Mouse (Mus musculus) liver, embryonic 14.5 days (tissue): Measurements from ENCODE around the gene Bcl2l13. TPM values are rescaled to one million over a fixed set of nuclear protein-coding genes. Genes with fewer than 3 reads are reported as not detected.
A peak's percentile ranks its signal among the peaks of the same experiment; 100 is the strongest.

Source experiments
- ATAC-seq: fragments of 200-750 bp; cut with Nextera tagmentation; 2 replicates; pipeline ENCODE4 v1.8.0; 2017; ENCODE audit warnings: moderate number of reproducible peaks, mild to moderate bottlenecking, moderate library complexity; ENCODE audit not compliant: insufficient read depth
- DNase-seq, 3 experiments: peaks; one replicate each; pipeline ENCODE4 v3.0.0-alpha.2; 2012 to 2013; ENCODE audit warnings: low read depth in 3 of 3, low spot score in 3 of 3
- H3K27ac ChIP-seq: fragments of 300-500 bp; sonication (generic); 2 replicates; pipeline ENCODE4 v1.5.1; 2014; ENCODE audit warnings: moderate library complexity, mild to moderate bottlenecking, control low read depth, inconsistent platforms
- H3K27me3 ChIP-seq: fragments of 300-500 bp; sonication (generic); 2 replicates; pipeline ENCODE4 v1.6.1; 2014; ENCODE audit warnings: mild to moderate bottlenecking, low read length, moderate library complexity; ENCODE audit not compliant: control insufficient read depth, insufficient read depth
- H3K36me3 ChIP-seq: fragments of 300-500 bp; sonication (generic); replicated peaks from 2 replicates; pipeline ENCODE4 v1.6.1; 2014; ENCODE audit warnings: low read depth; ENCODE audit not compliant: control insufficient read depth, insufficient read depth
- H3K4me1 ChIP-seq, 2 experiments: fragments of 200-500 bp in 1 of 2; fragments of 300-500 bp in 1 of 2; sonication (generic) in 1 of 2; replicated peaks; 2 replicates each; pipeline ENCODE4 v1.6.1; 2012 to 2014; ENCODE audit warnings: antibody characterized with exemption in 1 of 2, inconsistent platforms in 1 of 2, low read length in 1 of 2; ENCODE audit not compliant: control insufficient read depth in 2 of 2, insufficient read depth in 2 of 2
- H3K4me2 ChIP-seq: fragments of 300-500 bp; sonication (generic); 2 replicates; pipeline ENCODE4 v1.6.1; 2014; ENCODE audit warnings: low read depth, mild to moderate bottlenecking, control low read depth, moderate library complexity
- H3K4me3 ChIP-seq, 2 experiments: fragments of 200-500 bp in 1 of 2; fragments of 300-500 bp in 1 of 2; sonication (generic) in 1 of 2; 2 replicates each; pipeline ENCODE4 v1.5.1; 2012 to 2014; ENCODE audit warnings: low read depth in 2 of 2, low read length in 2 of 2, mild to moderate bottlenecking in 2 of 2, control low read depth in 1 of 2, inconsistent platforms in 1 of 2, moderate library complexity in 1 of 2; ENCODE audit not compliant: insufficient read depth in 1 of 2
- H3K9ac ChIP-seq: fragments of 300-500 bp; sonication (generic); replicated peaks from 2 replicates; pipeline ENCODE4 v1.6.1; 2014; ENCODE audit warnings: mild to moderate bottlenecking, control low read depth, moderate library complexity
- H3K9me3 ChIP-seq: fragments of 300-500 bp; sonication (generic); 2 replicates; pipeline ENCODE4 v1.6.1; 2016; ENCODE audit warnings: low read length, mixed read lengths; ENCODE audit not compliant: control insufficient read depth
- CTCF ChIP-seq: IDR thresholded peaks from 2 replicates; pipeline ENCODE4 v1.5.1; 2016; ENCODE audit warnings: antibody characterized with exemption, low read depth, control low read depth
- EP300 ChIP-seq: IDR thresholded peaks from 2 replicates; pipeline ENCODE4 v1.6.1; 2016; ENCODE audit warnings: antibody characterized with exemption, low read depth
- WGBS: fragments of 180-500 bp; shearing (Covaris S2); extraction: QIAGEN DNeasy Blood & Tissue Kit; methylation state at CpG from one replicate; pipeline ENCODE4 v1.1.7; 2014; ENCODE audit not compliant: insufficient replicate concordance; 5-methylcytosine and 5-hydroxymethylcytosine counted together
- polyA plus RNA-seq, 2 experiments: library from polyadenylated mRNA; depleted of rRNA in 1 of 2; stranded (reverse) in 1 of 2; unstranded in 1 of 2; fragments of >200 nt; fragmentation: Nextera tagmentation in 1 of 2; extraction: Ambion mirVana in 1 of 2; gene quantifications; 2 replicates each; pipeline versions ENCODE4 v1.2.1 to v1.2.3; 2012 to 2014

The Bcl2l13 gene
- polyA plus RNA-seq, 2 experiments, result 18.1 to 28.6 TPM

DNA sequence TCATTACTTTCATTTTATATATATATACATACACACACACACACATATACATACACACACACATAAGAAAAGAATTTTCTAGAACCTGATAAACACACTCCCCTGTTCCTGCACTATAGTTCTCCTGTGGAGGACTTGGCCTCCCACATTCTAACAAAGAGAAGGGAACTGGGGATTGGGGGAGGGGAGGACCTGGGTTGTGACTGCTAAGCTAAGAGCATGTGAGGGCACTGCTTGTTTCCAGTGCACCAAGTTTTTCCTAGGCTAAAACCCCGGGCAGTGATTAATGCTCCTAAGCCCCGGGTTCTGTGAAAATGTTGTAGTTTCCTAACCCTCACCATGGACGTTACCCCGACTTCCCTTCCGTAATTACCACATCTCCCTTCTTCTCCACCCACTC, 15.9 kb upstream of the Bcl2l13 start:
- H3K36me3 ChIP-seq, result peaks cover 32% of the 10 kb centered on the region
- no peak for TF ChIP-seq EP300
- TF ChIP-seq CTCF, result no peak
- no peaks in the 10 kb centered on the region for H3K9me3 ChIP-seq
- H3K4me2 ChIP-seq, result peak overlapping the region; percentile 90
- peak overlapping the region; percentile 21 for H3K27ac ChIP-seq
- peak overlapping the region; percentile 60 to 95 for H3K4me3 ChIP-seq
- no peak for ATAC-seq
- H3K9ac ChIP-seq, result peak overlapping the region; percentile 94
- H3K4me1 ChIP-seq, result peaks cover 13 to 27% of the 10 kb centered on the region in 2 experiments
- 44% methylated on average over 5 of the region's 5 CpGs for WGBS
- DNase-seq, result no peak
- no peaks in the 10 kb centered on the region for H3K27me3 ChIP-seq

DNA sequence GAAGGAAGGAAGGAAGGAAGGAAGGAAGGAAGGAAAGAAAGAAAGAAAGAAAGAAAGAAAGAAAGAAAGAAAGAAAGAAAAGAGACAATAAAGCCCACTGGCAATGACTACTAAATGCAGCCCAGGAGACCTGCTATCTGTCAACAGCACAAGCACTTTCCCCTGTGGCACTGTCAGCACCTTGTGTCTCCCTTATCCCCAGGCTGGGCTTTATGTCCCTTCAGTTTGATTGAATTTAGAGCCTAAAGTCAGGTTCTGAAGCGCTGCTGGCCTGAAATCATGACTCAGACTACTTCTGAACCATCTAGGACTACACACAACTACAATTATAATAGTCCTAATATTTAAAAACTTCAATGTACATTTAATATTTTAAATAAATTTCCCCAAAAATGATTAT, 15.1 kb upstream of the Bcl2l13 start:
- Histone ChIP-seq H3K27ac (peak overlapping the region; percentile 74), H3K36me3 (peaks cover 32% of the 10 kb centered on the region), H3K9me3 (no peaks in the 10 kb centered on the region), H3K4me2 (peak overlapping the region; percentile 90), H3K4me3 (peak overlapping the region; percentile 86 to 95), H3K9ac (peak overlapping the region; percentile 94), H3K27me3 (no peaks in the 10 kb centered on the region), H3K4me1 (peaks cover 13 to 27% of the 10 kb centered on the region in 2 experiments)
- DNase-seq, result no peak
- peak; percentile 25; the same call in 1 of the 2 replicates for TF ChIP-seq EP300
- no peak for TF ChIP-seq CTCF
- ATAC-seq, result peak; percentile 46
- WGBS, result 58% methylated on average over 1 of the region's 1 CpGs

GRCm38 (mm10) chr6:120821715-120822114, 14.3 kb upstream of the Bcl2l13 start:
- Histone ChIP-seq H3K4me2 (peak overlapping the region; percentile 90), H3K4me3 (peak overlapping the region; percentile 86 to 95), H3K9me3 (no peaks in the 10 kb centered on the region), H3K9ac (peak overlapping the region; percentile 94), H3K36me3 (peaks cover 32% of the 10 kb centered on the region), H3K27ac (peak overlapping the region; percentile 74), H3K4me1 (peaks cover 13 to 27% of the 10 kb centered on the region in 2 experiments), H3K27me3 (no peaks in the 10 kb centered on the region)
- no peak for TF ChIP-seq EP300
- TF ChIP-seq CTCF, result no peak
- no peak for DNase-seq
- no peak for ATAC-seq
- 26% methylated on average over 5 of the region's 5 CpGs for WGBS

DNA sequence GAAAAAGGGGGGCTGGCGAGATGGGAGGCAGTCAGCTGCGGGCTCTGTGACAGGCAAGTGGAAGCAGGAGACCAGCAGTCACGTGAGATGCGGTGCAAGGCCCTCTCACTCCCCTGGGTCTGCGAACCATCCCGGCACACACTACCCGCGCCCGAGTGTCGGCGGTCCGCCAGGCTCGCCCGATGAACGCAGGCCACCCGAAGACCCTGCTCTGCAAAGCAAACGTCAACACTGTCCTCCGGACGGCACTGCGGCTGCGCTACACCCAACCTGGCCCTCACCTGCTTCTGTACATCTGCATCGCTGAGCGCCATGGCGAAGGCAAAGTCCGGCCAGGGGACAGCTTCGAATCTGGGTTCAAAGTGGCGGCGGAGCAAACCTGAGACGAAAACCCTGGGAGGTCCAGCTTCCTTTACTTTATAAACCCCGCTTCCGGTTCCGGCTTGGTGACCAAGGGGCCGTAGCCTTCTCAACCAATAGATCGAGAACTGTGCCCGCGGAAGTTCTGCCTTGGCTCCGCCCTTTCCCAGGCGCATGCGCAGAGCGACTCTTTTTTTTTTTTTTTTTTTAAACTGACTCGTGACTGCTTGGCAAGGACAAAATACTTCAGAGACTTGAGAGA, 13.6 kb upstream of the Bcl2l13 start, which contains the start of gene Atp6v1e1:
TSS of gene Atp6v1e1 (minus strand) at position 487 of the 622 bp plus-strand sequence.
- DNase-seq (peak; percentile 94 to 96 (median 94)), ATAC-seq (peak; percentile 93)
- H3K4me3 ChIP-seq, result peak within 1 kb of the TSS; percentile 86 to 95
- peaks cover 28% of the 10 kb centered on the region for H3K36me3 ChIP-seq
- 0% methylated on average over 41 of the region's 41 CpGs for WGBS
- no peaks in the 10 kb centered on the region for H3K9me3 ChIP-seq
- no peaks in the 10 kb centered on the region for H3K27me3 ChIP-seq
- no peak for TF ChIP-seq CTCF
- H3K4me1 ChIP-seq, result peaks cover 13 to 27% of the 10 kb centered on the region in 2 experiments
- H3K27ac ChIP-seq, result peak within 1 kb of the TSS; percentile 89
- H3K4me2 ChIP-seq, result peak within 1 kb of the TSS; percentile 90
- peak within 1 kb of the TSS; percentile 94 for H3K9ac ChIP-seq

DNA sequence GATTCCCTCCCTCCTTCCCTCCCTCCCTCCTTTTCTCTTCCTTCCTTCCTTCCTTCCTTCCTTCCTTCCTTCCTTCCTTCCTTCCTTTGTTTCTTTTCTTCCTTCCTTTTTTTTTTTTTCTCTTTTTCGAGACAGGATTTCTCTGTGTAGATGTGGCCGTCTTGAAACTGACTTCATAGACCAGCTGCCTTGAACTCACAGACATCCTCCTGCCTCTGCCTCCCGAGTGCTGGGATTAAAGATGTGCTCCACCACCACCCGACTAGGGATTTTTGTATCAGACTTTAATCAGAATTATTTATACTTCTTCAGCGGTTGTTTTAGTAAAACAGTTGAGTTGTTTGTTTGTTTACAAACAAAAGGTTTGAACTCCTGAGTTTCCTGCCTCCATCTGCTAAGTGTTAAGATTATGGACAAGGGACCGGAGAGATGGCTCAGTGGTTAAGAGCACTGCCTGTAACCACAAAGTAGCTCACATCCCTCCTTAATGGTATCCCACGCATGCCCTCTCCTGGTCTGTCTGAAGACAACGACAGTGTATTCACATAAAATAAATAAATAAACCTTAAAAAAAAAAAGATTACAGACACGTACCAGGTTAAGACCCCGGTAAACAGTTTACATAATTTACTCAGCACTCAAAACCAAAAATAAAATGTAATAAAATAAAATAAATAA, 12.9 kb upstream of the Bcl2l13 start:
- WGBS, result 51% methylated on average over 10 of the region's 10 CpGs
- H3K27me3 ChIP-seq, result no peaks in the 10 kb centered on the region
- H3K9ac ChIP-seq, result peak overlapping the region; percentile 66
- peak overlapping the region; percentile 89 for H3K27ac ChIP-seq
- TF ChIP-seq EP300 (no peak), CTCF (peak; percentile 34)
- peak overlapping the region; percentile 65 for H3K4me2 ChIP-seq
- peaks cover 22% of the 10 kb centered on the region for H3K36me3 ChIP-seq
- peaks cover 13 to 29% of the 10 kb centered on the region in 2 experiments for H3K4me1 ChIP-seq
- no peak for DNase-seq
- ATAC-seq, result no peak
- peak overlapping the region in 1 of 2 experiments; percentile 95; a peak in 3 of 4 replicates for H3K4me3 ChIP-seq
- H3K9me3 ChIP-seq, result no peaks in the 10 kb centered on the region
